Mouse (Mus musculus) myocyte (in vitro differentiated cells): ENCODE results near the gene Gabrr3.

Experiments
- CEBPB ChIP-seq: IDR thresholded peaks from 2 replicates; pipeline ENCODE4 v1.6.1; 2011; ENCODE audit warnings: mild to moderate bottlenecking, moderate library complexity; ENCODE audit not compliant: poor library complexity, insufficient read depth, severe bottlenecking
- E2F4 ChIP-seq: IDR thresholded peaks from one replicate; pipeline ENCODE4 v1.6.1; 2011; ENCODE audit warnings: mild to moderate bottlenecking, control low read depth, moderate library complexity; ENCODE audit not compliant: insufficient read depth
- POLR2A ChIP-seq: IDR thresholded peaks from one replicate; pipeline ENCODE4 v1.6.1; 2011; ENCODE audit warnings: low read depth, mild to moderate bottlenecking, control low read depth, moderate library complexity; ENCODE audit not compliant: insufficient read length
- POLR2AphosphoS2 ChIP-seq: IDR thresholded peaks from one replicate; pipeline ENCODE4 v1.6.1; 2011; ENCODE audit warnings: low read depth, control low read depth; ENCODE audit not compliant: insufficient read length
- USF1 ChIP-seq: IDR thresholded peaks from one replicate; pipeline ENCODE4 v1.6.1; 2011; ENCODE audit warnings: low read depth, mild to moderate bottlenecking, control low read depth, moderate library complexity

- TF ChIP-seq POLR2AphosphoS2, result no peak
- no peak for TF ChIP-seq POLR2A
- TF ChIP-seq USF1, result no peak
- TF ChIP-seq E2F4, result no peak
- no peak for TF ChIP-seq CEBPB
Observed at GRCm38 (mm10) chr16:59487239-59487638, 80.1 kb downstream of the Gabrr3 start.
